Mouse (Mus musculus) heart, embryonic 14.5 days (tissue): ENCODE data around the gene A930004D18Rik. TPM values are rescaled to one million over a fixed set of nuclear protein-coding genes. Genes with fewer than 3 reads are reported as not detected.

Experiments used
- ATAC-seq: fragments of 200-750 bp; cut with Nextera tagmentation; 2 replicates; pipeline ENCODE4 v1.8.0; 2017; ENCODE audit warnings: low read depth, moderate TSS enrichment; ENCODE audit not compliant: insufficient number of reproducible peaks, insufficient read depth, low FRiP score
- H3K27ac ChIP-seq, 2 experiments: fragments of 200-500 bp in 1 of 2; fragments of 300-500 bp in 1 of 2; sonication (generic) in 1 of 2; replicated peaks in 1 of 2; 2 replicates each; pipeline ENCODE4 v1.5.1; 2012 to 2014; ENCODE audit warnings: low read depth in 2 of 2, low read length in 2 of 2, control low read depth in 1 of 2, mild to moderate bottlenecking in 1 of 2, mixed read lengths in 1 of 2; ENCODE audit not compliant: control insufficient read depth in 1 of 2, insufficient read depth in 1 of 2
- H3K27me3 ChIP-seq: fragments of 300-500 bp; sonication (generic); 2 replicates; pipeline ENCODE4 v1.6.1; 2014; ENCODE audit warnings: mild to moderate bottlenecking, low read length, control low read depth; ENCODE audit not compliant: control insufficient read depth, insufficient read depth
- H3K36me3 ChIP-seq: fragments of 300-500 bp; sonication (generic); 2 replicates; pipeline ENCODE4 v1.6.1; 2014; ENCODE audit warnings: mild to moderate bottlenecking, control low read depth, low read length, mixed read lengths; ENCODE audit not compliant: control insufficient read depth, insufficient read depth
- H3K4me1 ChIP-seq, 2 experiments: fragments of 200-500 bp in 1 of 2; fragments of 300-500 bp in 1 of 2; sonication (generic) in 1 of 2; 2 replicates each; pipeline ENCODE4 v1.6.1; 2012 to 2014; ENCODE audit warnings: low read length in 2 of 2, control low read depth in 1 of 2, mixed read lengths in 1 of 2; ENCODE audit not compliant: control insufficient read depth in 2 of 2, insufficient read depth in 2 of 2
- H3K4me2 ChIP-seq: fragments of 300-500 bp; sonication (generic); 2 replicates; pipeline ENCODE4 v1.6.1; 2014; ENCODE audit warnings: mild to moderate bottlenecking, low read length
- H3K4me3 ChIP-seq, 2 experiments: fragments of 200-500 bp in 1 of 2; fragments of 300-500 bp in 1 of 2; sonication (generic) in 1 of 2; 2 replicates each; pipeline ENCODE4 v1.5.1; 2012 to 2014; ENCODE audit warnings: low read length in 2 of 2, mild to moderate bottlenecking in 2 of 2, control low read depth in 1 of 2, low read depth in 1 of 2, moderate library complexity in 1 of 2; ENCODE audit not compliant: control insufficient read depth in 1 of 2, insufficient read depth in 1 of 2
- H3K9ac ChIP-seq: fragments of 300-500 bp; sonication (generic); 2 replicates; pipeline ENCODE4 v1.6.1; 2014; ENCODE audit warnings: mild to moderate bottlenecking, low read length
- H3K9me3 ChIP-seq: fragments of 300-500 bp; sonication (generic); 2 replicates; pipeline ENCODE4 v1.6.1; 2016; ENCODE audit warnings: low read length, control low read depth; ENCODE audit not compliant: control insufficient read depth
- WGBS: fragments of 180-500 bp; shearing (Covaris S2); extraction: QIAGEN DNeasy Blood & Tissue Kit; methylation state at CpG from one replicate; pipeline ENCODE4 v1.1.7; 2014; 5-methylcytosine and 5-hydroxymethylcytosine counted together
- polyA plus RNA-seq: library from polyadenylated mRNA; unstranded; fragments of >200 nt; fragmentation: Nextera tagmentation; extraction: Ambion mirVana; gene quantifications from 2 replicates; pipeline ENCODE4 v1.2.1, GENCODE M21; 2014

A930004D18Rik gene
- polyA plus RNA-seq, 1 experiment from 2014 or later = 5.8 TPM

- Histone ChIP-seq H3K27ac (peak overlapping the region in 1 of 2 experiments; percentile 65; a peak in 2 of 4 replicates), H3K4me1 (peaks cover 3 to 5% of the 10 kb centered on the region in 2 experiments; a peak in 3 of 4 replicates), H3K36me3 (no peaks in the 10 kb centered on the region), H3K4me3 (peak overlapping the region; percentile 50 to 76), H3K4me2 (peak overlapping the region; percentile 96), H3K27me3 (no peaks in the 10 kb centered on the region), H3K9me3 (no peaks in the 10 kb centered on the region), H3K9ac (peak overlapping the region; percentile 96)
- whole genome bisulfite sequencing = under 1% methylated on average over 44 of the region's 44 CpGs
- 0 out of 2 replicates have a peak, but pooled peaks have one; percentile 8 for ATAC-seq
Observed at GRCm38 (mm10) chr2:18026116-18026947, 11.2 kb downstream of the A930004D18Rik start.

GRCm38 (mm10) chr2:18025781-18026115, 11.8 kb downstream of the A930004D18Rik start:
- no peaks in the 10 kb centered on the region for H3K36me3 ChIP-seq
- WGBS = under 1% methylated on average over 14 of the region's 14 CpGs
- no peaks in the 10 kb centered on the region for H3K27me3 ChIP-seq
- peak overlapping the region; percentile 50 to 76 for H3K4me3 ChIP-seq
- peak overlapping the region in 1 of 2 experiments; percentile 65; a peak in 1 of 4 replicates for H3K27ac ChIP-seq
- no peak for ATAC-seq
- H3K4me2 ChIP-seq = peak overlapping the region; percentile 96
- H3K9me3 ChIP-seq = no peaks in the 10 kb centered on the region
- H3K9ac ChIP-seq = peak overlapping the region; percentile 96
- peaks cover 0 to 2% of the 10 kb centered on the region in 2 experiments; a peak in 2 of 4 replicates for H3K4me1 ChIP-seq

- H3K4me3 ChIP-seq = peak overlapping the region in 1 of 2 experiments; percentile 76; a peak in 2 of 4 replicates
- 57% methylated on average over 5 of the region's 5 CpGs for WGBS
- no peak for ATAC-seq
- no peak overlapping the region for H3K27ac ChIP-seq
- H3K9me3 ChIP-seq = no peaks in the 10 kb centered on the region
- peak overlapping the region; percentile 96 for H3K4me2 ChIP-seq
- 0 out of 2 replicates have a peak overlapping the region, but pooled peaks have one; percentile 96 for H3K9ac ChIP-seq
- H3K36me3 ChIP-seq = no peaks in the 10 kb centered on the region
- H3K4me1 ChIP-seq = peaks cover 0 to 2% of the 10 kb centered on the region in 2 experiments; a peak in 2 of 4 replicates
- no peaks in the 10 kb centered on the region for H3K27me3 ChIP-seq
Observed at GRCm38 (mm10) chr2:18025116-18025515, 12.4 kb downstream of the A930004D18Rik start.

DNA sequence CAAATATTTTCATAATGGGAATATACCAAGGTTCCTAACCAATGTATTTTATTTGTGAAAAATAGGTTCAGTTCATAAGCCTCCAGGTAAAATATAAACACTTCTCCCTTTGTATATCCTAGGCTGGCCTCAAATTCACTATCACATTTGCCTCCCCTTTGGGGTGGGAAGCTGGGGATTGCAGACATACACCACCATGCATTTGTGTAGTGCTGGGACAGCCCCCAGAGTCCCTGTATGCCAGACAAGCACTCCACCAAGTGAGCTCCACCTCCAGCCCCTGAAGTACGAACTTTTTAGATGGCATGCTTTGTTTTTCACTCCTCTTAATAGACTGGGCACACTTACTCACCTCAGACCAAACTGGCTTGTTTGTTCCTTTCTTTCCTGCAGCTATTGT, 14.7 kb downstream of the A930004D18Rik start:
- Histone ChIP-seq H3K36me3 (no peaks in the 10 kb centered on the region), H3K9ac (no peak overlapping the region), H3K4me1 (peaks cover 0 to 2% of the 10 kb centered on the region in 2 experiments; a peak in 2 of 4 replicates), H3K27ac (no peak overlapping the region), H3K4me3 (no peak overlapping the region), H3K9me3 (no peaks in the 10 kb centered on the region), H3K27me3 (no peaks in the 10 kb centered on the region), H3K4me2 (no peak overlapping the region)
- no peak for ATAC-seq
- 52% methylated on average over 1 of the region's 1 CpGs for WGBS

GRCm38 (mm10) chr2:18019122-18019521, 18.4 kb downstream of the A930004D18Rik start:
- no peak for ATAC-seq
- H3K27ac ChIP-seq = no peak overlapping the region
- no peaks in the 10 kb centered on the region for H3K36me3 ChIP-seq
- 68% methylated on average over 1 of the region's 1 CpGs for WGBS
- no peak overlapping the region for H3K4me2 ChIP-seq
- no peak overlapping the region for H3K4me3 ChIP-seq
- H3K4me1 ChIP-seq = no peaks in the 10 kb centered on the region
- H3K9me3 ChIP-seq = 0 out of 2 replicates have a peak, but pooled peaks cover 3% of the 10 kb centered on the region
- no peak overlapping the region for H3K9ac ChIP-seq
- no peaks in the 10 kb centered on the region for H3K27me3 ChIP-seq

DNA sequence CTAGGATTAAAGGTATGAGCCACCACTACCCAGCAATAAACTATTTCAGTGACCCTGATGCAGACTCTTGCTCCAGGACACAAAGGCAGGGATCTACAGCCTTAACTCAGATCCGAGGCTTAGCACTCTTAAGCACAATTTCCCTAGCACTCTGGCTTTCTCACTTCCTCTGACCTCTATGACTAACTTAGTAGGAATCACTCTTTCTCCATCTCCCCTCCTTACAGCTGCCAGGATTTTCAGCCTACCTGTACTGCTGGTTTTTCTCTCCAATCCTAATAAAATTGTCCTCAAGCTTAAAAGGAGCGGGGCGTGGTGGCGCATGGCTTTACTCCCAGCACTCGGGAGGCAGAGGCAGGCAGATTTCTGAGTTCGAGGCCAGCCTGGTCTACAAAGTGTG, 20.2 kb downstream of the A930004D18Rik start:
- no peaks in the 10 kb centered on the region for H3K27me3 ChIP-seq
- H3K4me1 ChIP-seq = no peaks in the 10 kb centered on the region
- no peak overlapping the region for H3K27ac ChIP-seq
- WGBS = 93% methylated on average over 6 of the region's 6 CpGs
- no peak for ATAC-seq
- no peak overlapping the region for H3K4me3 ChIP-seq
- H3K9ac ChIP-seq = no peak overlapping the region
- H3K36me3 ChIP-seq = no peaks in the 10 kb centered on the region
- H3K9me3 ChIP-seq = 0 out of 2 replicates have a peak, but pooled peaks cover 3% of the 10 kb centered on the region
- H3K4me2 ChIP-seq = no peak overlapping the region

GRCm38 (mm10) chr2:18016639-18017038, 20.9 kb downstream of the A930004D18Rik start:
- WGBS = 79% methylated on average over 1 of the region's 1 CpGs
- ATAC-seq = no peak
- no peak overlapping the region for H3K4me2 ChIP-seq

More at GRCm38 (mm10) chr2:18016639-18017038, 20.9 kb downstream of the A930004D18Rik start:
- 0 out of 2 replicates have a peak, but pooled peaks cover 3% of the 10 kb centered on the region for H3K9me3 ChIP-seq
- H3K4me3 ChIP-seq = no peak overlapping the region
- no peaks in the 10 kb centered on the region for H3K4me1 ChIP-seq
- H3K36me3 ChIP-seq = no peaks in the 10 kb centered on the region
- H3K27ac ChIP-seq = no peak overlapping the region
- no peak overlapping the region for H3K9ac ChIP-seq
- no peaks in the 10 kb centered on the region for H3K27me3 ChIP-seq
